Mouse (Mus musculus): ENCODE results near the gene Rps3. TPM values are rescaled to one million over a fixed set of nuclear protein-coding genes. Genes with fewer than 3 reads are reported as not detected.

Gene Rps3
- polyA plus RNA-seq, 1 experiment from 2014 or later: 821 TPM

DNA sequence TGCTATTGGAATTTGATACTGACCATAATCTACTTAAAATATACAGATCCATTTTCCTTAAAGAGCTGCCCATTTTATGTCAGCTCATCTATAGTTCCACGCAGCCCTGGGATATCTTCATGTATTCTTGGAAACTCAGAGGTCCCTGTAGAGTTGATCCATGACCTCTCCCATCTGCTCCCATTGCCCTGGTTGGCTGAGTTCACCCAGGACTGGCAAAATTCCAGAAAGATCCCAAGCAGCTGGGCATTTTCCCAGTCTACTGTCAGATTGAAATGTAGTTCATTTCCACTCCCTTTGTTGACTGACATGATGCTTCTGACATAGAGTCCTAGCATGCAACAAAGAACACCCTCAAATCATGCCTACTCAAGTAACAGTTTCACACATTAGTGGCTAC lies 15.6 kb upstream of the Rps3 start:
- Histone ChIP-seq H3K36me3 (replicated peaks; ENCODE audit: control insufficient read depth, insufficient read depth, low read depth, low read length) (no peaks in the 10 kb centered on the region), H3K27ac (replicated peaks; ENCODE audit: low read depth, low read length) (no peak overlapping the region), H3K27me3 (ENCODE audit: control insufficient read depth, insufficient read depth, low read length) (no peaks in the 10 kb centered on the region), H3K9ac (replicated peaks; ENCODE audit: low read length) (no peak overlapping the region), H3K4me2 (ENCODE audit: low read depth, low read length) (no peak overlapping the region), H3K4me1 (ENCODE audit: control insufficient read depth, insufficient read depth, low read length) (no peaks in the 10 kb centered on the region), H3K9me3 (replicated peaks; ENCODE audit: control insufficient read depth, low read length) (no peaks in the 10 kb centered on the region), H3K4me3 (ENCODE audit: low read depth, low read length) (no peak overlapping the region)
- DNase-seq (ENCODE audit: low spot score) (no peak), ATAC-seq (replicated peaks; ENCODE audit: insufficient number of reproducible peaks, low FRiP score, low TSS enrichment, low read depth) (no peak)
- 73% methylated on average over 1 of the region's 1 CpGs for WGBS

DNA sequence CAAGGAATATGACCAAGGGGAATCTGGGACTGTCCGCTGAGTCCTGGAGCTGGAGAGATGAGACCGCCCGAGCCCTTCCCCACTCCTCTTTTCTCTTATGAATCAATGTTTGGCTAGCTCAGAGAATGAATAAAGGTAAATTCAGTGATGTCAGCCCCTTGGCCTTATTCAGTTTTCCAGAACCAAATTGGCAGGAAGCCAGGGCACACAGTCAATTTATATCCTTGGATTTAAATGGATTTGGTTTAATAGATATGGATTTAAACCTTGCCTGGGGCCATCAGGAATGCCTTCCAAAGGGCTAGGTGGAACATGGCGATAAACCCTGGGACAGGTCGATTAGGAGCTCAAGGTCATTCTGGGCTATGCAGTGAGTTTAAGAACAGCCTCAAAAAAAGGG lies 6.2 kb upstream of the Rps3 start:
- 89% methylated on average over 5 of the region's 5 CpGs for WGBS
- Histone ChIP-seq H3K4me3 (ENCODE audit: low read depth, low read length) (no peak overlapping the region), H3K4me1 (ENCODE audit: control insufficient read depth, insufficient read depth, low read length) (no peaks in the 10 kb centered on the region), H3K27me3 (ENCODE audit: control insufficient read depth, insufficient read depth, low read length) (no peaks in the 10 kb centered on the region), H3K9me3 (replicated peaks; ENCODE audit: control insufficient read depth, low read length) (no peaks in the 10 kb centered on the region), H3K27ac (replicated peaks; ENCODE audit: low read depth, low read length) (no peak overlapping the region), H3K9ac (replicated peaks; ENCODE audit: low read length) (no peak overlapping the region), H3K36me3 (replicated peaks; ENCODE audit: control insufficient read depth, insufficient read depth, low read depth, low read length) (no peaks in the 10 kb centered on the region), H3K4me2 (ENCODE audit: low read depth, low read length) (no peak overlapping the region)
- DNase-seq (ENCODE audit: low spot score): no peak
- ATAC-seq (replicated peaks; ENCODE audit: insufficient number of reproducible peaks, low FRiP score, low TSS enrichment, low read depth): no peak

DNA sequence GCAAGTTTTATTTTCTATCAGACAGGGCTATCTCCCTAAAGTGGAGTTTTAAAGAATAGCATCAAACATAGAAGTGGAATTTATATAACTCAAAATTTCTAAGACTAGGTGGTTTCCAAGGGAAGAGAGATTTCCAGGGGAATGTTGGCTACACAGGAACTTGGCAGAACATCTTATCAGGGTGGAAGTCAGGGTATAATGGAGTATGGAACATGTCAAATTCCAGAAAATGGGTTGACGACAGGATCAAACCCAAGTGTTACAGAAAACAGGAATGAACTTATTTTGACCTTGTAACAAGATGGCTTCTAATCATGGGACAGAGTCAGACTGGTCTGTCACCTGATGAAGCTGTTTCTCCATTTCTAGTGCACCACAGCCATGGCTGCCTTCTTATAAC lies 1.1 kb upstream of the Rps3 start:
- peaks cover 6% of the 10 kb centered on the region for H3K4me1 ChIP-seq (ENCODE audit: control insufficient read depth, insufficient read depth, low read length)
- ATAC-seq (replicated peaks; ENCODE audit: insufficient number of reproducible peaks, low FRiP score, low TSS enrichment, low read depth) (no peak), DNase-seq (ENCODE audit: low spot score) (no peak)
- H3K4me3 ChIP-seq (ENCODE audit: low read depth, low read length): no peak overlapping the region
- no peaks in the 10 kb centered on the region for H3K27me3 ChIP-seq (ENCODE audit: control insufficient read depth, insufficient read depth, low read length)
- no peaks in the 10 kb centered on the region for H3K9me3 ChIP-seq (replicated peaks; ENCODE audit: control insufficient read depth, low read length)
- H3K4me2 ChIP-seq (ENCODE audit: low read depth, low read length): no peak overlapping the region
- peaks cover 22% of the 10 kb centered on the region for H3K36me3 ChIP-seq (replicated peaks; ENCODE audit: control insufficient read depth, insufficient read depth, low read depth, low read length)
- H3K27ac ChIP-seq (replicated peaks; ENCODE audit: low read depth, low read length): no peak overlapping the region
- WGBS: 84% methylated on average over 1 of the region's 1 CpGs
- no peak overlapping the region for H3K9ac ChIP-seq (replicated peaks; ENCODE audit: low read length)

DNA sequence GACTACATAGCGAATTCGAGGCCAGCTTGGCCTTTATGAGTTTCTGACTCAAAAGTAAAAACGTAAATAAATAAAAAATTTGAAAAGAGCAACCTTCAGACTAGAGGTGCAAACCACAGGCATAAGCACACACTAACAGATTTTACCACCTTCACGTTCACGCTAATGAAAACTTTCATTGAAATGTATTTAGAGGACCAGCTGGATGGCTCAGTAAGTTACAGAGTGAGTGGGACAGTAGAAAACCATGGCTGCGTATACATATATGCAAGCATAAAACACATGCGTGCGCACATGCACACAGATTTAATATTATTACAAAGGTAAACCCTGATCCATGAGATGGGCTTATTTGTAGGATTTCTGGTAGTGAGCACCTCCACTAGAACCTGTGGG lies 384 bp upstream of the Rps3 start:
- Histone ChIP-seq H3K9ac (replicated peaks; ENCODE audit: low read length) (no peak overlapping the region), H3K4me2 (ENCODE audit: low read depth, low read length) (peak overlapping the region; percentile 8), H3K27ac (replicated peaks; ENCODE audit: low read depth, low read length) (no peak overlapping the region), H3K4me3 (ENCODE audit: low read depth, low read length) (peak overlapping the region; percentile 69; the same call in 1 of the 2 replicates), H3K27me3 (ENCODE audit: control insufficient read depth, insufficient read depth, low read length) (no peaks in the 10 kb centered on the region), H3K9me3 (replicated peaks; ENCODE audit: control insufficient read depth, low read length) (no peaks in the 10 kb centered on the region), H3K4me1 (ENCODE audit: control insufficient read depth, insufficient read depth, low read length) (peaks cover 6% of the 10 kb centered on the region), H3K36me3 (replicated peaks; ENCODE audit: control insufficient read depth, insufficient read depth, low read depth, low read length) (peaks cover 27% of the 10 kb centered on the region)
- DNase-seq (ENCODE audit: low spot score) (no peak), ATAC-seq (replicated peaks; ENCODE audit: insufficient number of reproducible peaks, low FRiP score, low TSS enrichment, low read depth) (peak; percentile 36; the same call in 1 of the 2 replicates)
- 48% methylated on average over 8 of the region's 8 CpGs for WGBS

DNA sequence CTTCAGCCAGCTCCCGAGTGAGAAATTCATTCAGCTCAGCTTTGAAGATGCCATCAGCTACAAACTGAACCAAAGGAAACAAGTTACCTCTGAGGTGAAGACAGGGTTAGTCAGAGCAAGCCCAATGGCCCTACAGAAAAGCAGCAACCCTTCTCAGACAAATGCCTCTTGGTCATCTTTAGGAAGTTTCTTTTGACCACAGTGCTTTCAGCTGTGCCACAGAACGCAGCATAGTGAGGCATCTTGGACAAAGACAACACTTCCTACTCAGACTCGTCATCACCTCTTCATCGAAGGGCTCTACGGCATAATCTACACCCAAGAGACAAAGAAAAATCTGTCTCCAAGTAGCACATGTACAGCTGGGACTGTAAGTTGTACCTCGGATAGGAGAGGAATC lies 901 bp downstream of the Rps3 start:
- Histone ChIP-seq H3K9ac (replicated peaks; ENCODE audit: low read length) (peak overlapping the region; percentile 84), H3K27ac (replicated peaks; ENCODE audit: low read depth, low read length) (peak overlapping the region; percentile 66; the same call in 1 of the 2 replicates), H3K4me3 (ENCODE audit: low read depth, low read length) (peak overlapping the region; percentile 69), H3K4me1 (ENCODE audit: control insufficient read depth, insufficient read depth, low read length) (peaks cover 6% of the 10 kb centered on the region), H3K27me3 (ENCODE audit: control insufficient read depth, insufficient read depth, low read length) (no peaks in the 10 kb centered on the region), H3K4me2 (ENCODE audit: low read depth, low read length) (peak overlapping the region; percentile 91), H3K36me3 (replicated peaks; ENCODE audit: control insufficient read depth, insufficient read depth, low read depth, low read length) (peaks cover 27% of the 10 kb centered on the region), H3K9me3 (replicated peaks; ENCODE audit: control insufficient read depth, low read length) (no peaks in the 10 kb centered on the region)
- DNase-seq (ENCODE audit: low spot score): no peak
- ATAC-seq (replicated peaks; ENCODE audit: insufficient number of reproducible peaks, low FRiP score, low TSS enrichment, low read depth): no peak
- 4% methylated on average over 6 of the region's 6 CpGs for WGBS

DNA sequence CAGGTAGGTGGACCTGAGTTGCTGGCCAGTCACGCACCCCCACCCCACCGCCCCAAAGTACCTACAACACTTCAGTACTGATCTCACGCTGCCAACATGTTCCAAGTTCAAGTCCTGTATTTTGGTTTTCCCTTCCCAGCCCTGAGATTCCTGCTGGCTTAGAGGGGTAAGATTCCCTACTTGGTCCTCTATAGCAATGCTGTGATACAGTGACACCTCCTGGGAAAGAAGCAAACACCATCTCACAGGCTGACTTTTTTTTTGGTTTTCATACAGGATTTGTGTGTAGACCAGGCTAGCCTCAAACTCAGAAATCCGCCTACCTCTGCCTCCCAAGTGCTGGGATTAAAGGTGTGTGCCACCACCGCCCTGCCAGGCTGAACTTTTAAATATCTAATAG lies 6.3 kb downstream of the Rps3 start:
- H3K27ac ChIP-seq (replicated peaks; ENCODE audit: low read depth, low read length): no peak overlapping the region
- peaks cover 6% of the 10 kb centered on the region for H3K4me1 ChIP-seq (ENCODE audit: control insufficient read depth, insufficient read depth, low read length)
- no peak overlapping the region for H3K4me3 ChIP-seq (ENCODE audit: low read depth, low read length)
- DNase-seq (ENCODE audit: low spot score) (no peak), ATAC-seq (replicated peaks; ENCODE audit: insufficient number of reproducible peaks, low FRiP score, low TSS enrichment, low read depth) (no peak)
- H3K4me2 ChIP-seq (ENCODE audit: low read depth, low read length): no peak overlapping the region
- H3K27me3 ChIP-seq (ENCODE audit: control insufficient read depth, insufficient read depth, low read length): no peaks in the 10 kb centered on the region
- H3K9ac ChIP-seq (replicated peaks; ENCODE audit: low read length): no peak overlapping the region
- H3K36me3 ChIP-seq (replicated peaks; ENCODE audit: control insufficient read depth, insufficient read depth, low read depth, low read length): peaks cover 29% of the 10 kb centered on the region
- WGBS: 82% methylated on average over 5 of the region's 5 CpGs
- H3K9me3 ChIP-seq (replicated peaks; ENCODE audit: control insufficient read depth, low read length): no peaks in the 10 kb centered on the region

DNA sequence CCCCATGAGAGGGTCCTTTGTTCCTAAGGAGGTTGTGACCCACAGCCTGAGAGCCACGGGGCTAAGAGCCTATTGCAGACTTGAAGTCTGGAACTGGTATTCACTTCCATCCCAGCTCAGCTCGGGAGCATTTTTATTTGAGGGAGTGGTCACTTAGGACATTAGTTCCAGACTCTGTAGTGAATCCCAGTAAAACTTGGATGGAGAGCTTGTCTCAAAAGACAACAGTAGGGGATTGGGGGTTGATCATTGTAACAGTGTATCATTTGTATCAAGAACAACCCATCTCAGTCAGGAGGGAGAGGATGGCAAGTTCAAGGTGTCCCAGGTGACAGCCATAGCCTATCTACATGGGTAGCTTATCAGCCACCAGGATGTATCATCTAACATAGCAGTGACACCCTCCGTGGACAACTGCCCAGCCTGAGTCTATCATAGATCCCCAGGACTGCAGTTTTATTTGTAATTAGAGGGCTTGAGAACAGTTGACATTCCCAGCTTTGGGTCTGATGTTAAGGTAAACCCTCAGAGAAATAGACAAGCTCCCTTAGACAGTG lies 6.9 kb downstream of the Rps3 start:
- no peak overlapping the region for H3K4me3 ChIP-seq (ENCODE audit: low read depth, low read length)
- H3K4me2 ChIP-seq (ENCODE audit: low read depth, low read length): no peak overlapping the region
- H3K9ac ChIP-seq (replicated peaks; ENCODE audit: low read length): no peak overlapping the region
- 37% methylated on average over 3 of the region's 3 CpGs for WGBS
- H3K36me3 ChIP-seq (replicated peaks; ENCODE audit: control insufficient read depth, insufficient read depth, low read depth, low read length): peaks cover 23% of the 10 kb centered on the region
- no peak overlapping the region for H3K27ac ChIP-seq (replicated peaks; ENCODE audit: low read depth, low read length)
- H3K4me1 ChIP-seq (ENCODE audit: control insufficient read depth, insufficient read depth, low read length): peaks cover 1% of the 10 kb centered on the region
- no peaks in the 10 kb centered on the region for H3K9me3 ChIP-seq (replicated peaks; ENCODE audit: control insufficient read depth, low read length)
- ATAC-seq (replicated peaks; ENCODE audit: insufficient number of reproducible peaks, low FRiP score, low TSS enrichment, low read depth) (no peak), DNase-seq (ENCODE audit: low spot score) (no peak)
- no peaks in the 10 kb centered on the region for H3K27me3 ChIP-seq (ENCODE audit: control insufficient read depth, insufficient read depth, low read length)

DNA sequence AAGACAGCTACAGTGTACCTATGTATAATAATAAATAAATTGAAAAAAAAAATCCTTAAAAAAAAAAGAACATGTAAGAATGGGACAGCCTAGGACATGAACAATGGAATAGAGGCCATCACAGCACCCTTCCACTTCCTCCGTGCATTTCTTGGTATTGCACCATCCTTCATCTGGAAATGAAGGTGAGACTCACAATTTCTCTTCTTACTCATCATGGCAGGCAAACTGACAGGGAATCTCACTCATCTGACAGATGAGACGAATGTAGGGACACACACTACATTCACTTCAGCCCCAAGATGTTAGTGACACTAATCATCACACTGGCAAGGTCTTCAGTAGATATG lies 8.0 kb downstream of the Rps3 start:
- Histone ChIP-seq H3K27me3 (ENCODE audit: control insufficient read depth, insufficient read depth, low read length) (no peaks in the 10 kb centered on the region), H3K4me1 (ENCODE audit: control insufficient read depth, insufficient read depth, low read length) (no peaks in the 10 kb centered on the region; the same call in none of the 2 replicates), H3K36me3 (replicated peaks; ENCODE audit: control insufficient read depth, insufficient read depth, low read depth, low read length) (peaks cover 15% of the 10 kb centered on the region), H3K4me3 (ENCODE audit: low read depth, low read length) (no peak overlapping the region), H3K9me3 (replicated peaks; ENCODE audit: control insufficient read depth, low read length) (no peaks in the 10 kb centered on the region), H3K4me2 (ENCODE audit: low read depth, low read length) (no peak overlapping the region), H3K9ac (replicated peaks; ENCODE audit: low read length) (no peak overlapping the region), H3K27ac (replicated peaks; ENCODE audit: low read depth, low read length) (no peak overlapping the region)
- ATAC-seq (replicated peaks; ENCODE audit: insufficient number of reproducible peaks, low FRiP score, low TSS enrichment, low read depth): no peak
- no peak for DNase-seq (ENCODE audit: low spot score)
- WGBS: 88% methylated on average over 2 of the region's 2 CpGs
